Mouse (Mus musculus) ZHBTc4 (cell line): ENCODE measurements at regions not wholly inside any gene's neighbourhood (a gene's known extent, or its start where the extent isn't known, plus 50 kb on each side); places are given as distances from the start of the nearest gene placed in this dataset.

Experiments
- DNase-seq: peaks from one replicate; pipeline ENCODE4 v3.0.0-alpha.2; 2011; ENCODE audit warnings: low read depth, low spot score

- DNase-seq = no peak
Observed at GRCm38 (mm10) chr3:70097813-70098212, 90.4 kb downstream of the Otol1 start.

DNA sequence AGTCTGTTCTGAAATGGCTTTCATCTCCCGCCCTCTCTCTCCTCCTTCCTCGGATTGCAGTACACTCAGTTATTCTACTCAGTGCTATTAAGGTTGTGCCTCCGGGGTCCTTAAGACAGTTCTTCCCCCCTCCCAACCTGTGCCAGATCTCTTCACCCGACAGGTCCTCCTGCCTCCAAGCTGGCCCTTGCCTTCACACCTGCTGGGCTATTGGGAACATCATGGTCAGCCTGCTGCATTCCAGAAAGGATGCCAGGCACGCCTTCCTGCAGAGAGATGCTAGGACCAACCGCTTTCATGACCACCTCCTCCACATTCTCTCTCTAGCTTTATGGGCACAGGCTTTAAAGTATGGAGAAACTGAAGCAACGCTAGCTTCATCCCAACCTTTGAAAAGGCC lies 94.7 kb downstream of the Otol1 start:
- no peak for DNase-seq

- no peak for DNase-seq
Observed at GRCm38 (mm10) chr3:70102593-70103213, 95.3 kb downstream of the Otol1 start.

DNA sequence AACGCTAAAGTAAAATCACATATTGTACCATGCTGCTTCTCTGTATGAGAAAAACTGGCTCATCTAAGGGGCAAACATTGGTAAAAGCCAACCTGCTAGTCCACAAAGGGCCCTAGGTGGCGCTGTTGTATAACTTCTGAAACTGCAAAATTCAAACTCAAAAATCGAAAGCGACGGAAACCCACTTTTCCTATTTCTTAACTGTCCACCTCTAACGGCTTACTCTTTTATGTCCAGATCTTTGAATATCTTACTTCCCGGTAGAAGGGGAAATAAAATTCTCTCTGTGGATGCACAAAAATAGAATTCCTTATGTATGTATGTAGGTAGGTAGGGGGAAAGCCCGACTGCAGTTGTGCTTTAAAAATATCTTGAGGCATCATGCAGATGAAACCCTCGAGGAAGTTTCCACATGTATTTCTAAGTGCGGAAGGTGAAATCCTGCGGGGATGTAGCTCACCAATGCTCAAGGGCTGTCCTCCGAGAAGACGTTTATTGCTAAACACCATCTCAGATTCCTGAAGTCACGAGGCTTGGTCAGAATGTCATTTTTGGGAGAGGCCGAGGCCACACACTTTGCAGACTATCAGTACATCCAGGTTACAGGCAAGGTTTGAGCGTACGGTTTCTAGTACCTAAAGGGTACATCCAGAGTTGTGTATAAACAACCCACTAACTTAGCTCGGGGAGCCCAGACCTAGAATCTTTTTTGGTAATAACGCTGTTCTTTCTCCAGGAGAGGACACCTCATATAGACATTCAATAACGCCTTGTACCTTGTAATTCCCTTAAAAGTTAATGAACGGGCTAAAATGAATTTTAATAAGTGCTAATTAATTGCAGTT lies 96.8 kb downstream of the Otol1 start:
- DNase-seq = peak; percentile 68

GRCm38 (mm10) chr3:70104828-70105399 lies 97.5 kb downstream of the Otol1 start:
- peak; percentile 66 for DNase-seq

DNA sequence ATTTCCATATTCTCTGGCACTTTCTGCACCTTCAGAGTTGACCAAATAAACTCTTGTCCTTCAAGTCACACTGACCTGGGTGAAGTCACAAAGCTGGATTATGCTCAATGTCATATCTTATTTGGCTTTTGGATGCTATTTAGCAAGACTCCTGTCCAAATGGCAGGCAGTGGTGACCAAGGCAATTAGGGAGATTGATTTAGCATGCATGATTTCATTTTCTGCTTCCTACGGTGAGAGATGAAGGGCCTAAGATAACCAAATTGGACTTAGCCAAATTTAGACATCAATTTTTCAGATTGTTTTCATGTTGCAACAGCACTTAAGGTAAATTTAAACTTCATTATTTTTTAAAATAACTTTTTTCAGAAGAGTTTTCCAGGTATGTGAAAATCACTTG lies 98.1 kb downstream of the Otol1 start:
- no peak for DNase-seq

- DNase-seq = no peak
Observed at GRCm38 (mm10) chr3:70106141-70106540, 98.7 kb downstream of the Otol1 start.

DNA sequence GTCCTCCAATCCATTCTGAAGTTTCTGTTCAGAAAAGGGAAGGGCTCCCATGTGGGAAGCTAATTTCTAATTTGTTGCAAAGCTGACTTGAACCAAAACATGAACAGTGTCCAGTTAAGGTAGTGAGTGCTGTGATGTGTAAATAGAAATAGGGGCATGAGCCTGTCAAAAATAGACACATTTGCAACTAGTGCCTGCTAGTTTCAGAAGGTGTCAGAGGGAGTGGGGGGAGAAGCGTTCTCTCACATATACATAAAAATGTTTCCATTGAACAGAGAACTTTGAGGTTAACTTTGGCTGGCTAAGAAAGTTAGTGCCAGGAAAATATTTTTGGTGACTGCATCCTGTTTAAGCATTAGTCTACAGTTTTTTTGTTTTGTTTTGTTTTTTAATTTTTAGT lies 118.8 kb downstream of the Otol1 start:
- DNase-seq = no peak

- no peak for DNase-seq
Observed at GRCm38 (mm10) chr3:70130241-70131029, 123.0 kb downstream of the Otol1 start.

DNA sequence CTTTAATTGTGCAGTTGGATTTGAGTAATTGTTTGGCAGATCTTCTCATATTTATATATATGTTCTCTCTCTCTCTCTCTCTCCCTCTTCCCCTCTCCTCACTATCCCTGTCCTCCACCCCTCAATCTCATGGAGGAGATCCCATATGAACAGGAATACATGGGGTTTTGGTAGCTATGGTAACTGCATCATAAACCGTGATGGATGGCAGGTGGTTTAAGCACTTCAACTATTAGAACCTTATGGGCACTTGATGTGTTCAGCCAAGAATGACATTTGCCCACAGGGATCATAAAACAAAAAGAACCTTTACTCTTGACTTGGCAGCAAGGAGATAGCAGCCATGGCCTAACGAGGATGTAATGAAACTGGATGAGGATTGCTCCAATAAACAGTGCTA lies 127.5 kb downstream of the Otol1 start:
- DNase-seq = no peak

GRCm38 (mm10) chr3:70138488-70138887 lies 131.1 kb downstream of the Otol1 start:
- DNase-seq = no peak

- no peak for DNase-seq
Observed at GRCm38 (mm10) chr3:70138926-70139325, 131.5 kb downstream of the Otol1 start.

- no peak for DNase-seq
Observed at GRCm38 (mm10) chr3:70145728-70146127, 138.3 kb downstream of the Otol1 start.

DNA sequence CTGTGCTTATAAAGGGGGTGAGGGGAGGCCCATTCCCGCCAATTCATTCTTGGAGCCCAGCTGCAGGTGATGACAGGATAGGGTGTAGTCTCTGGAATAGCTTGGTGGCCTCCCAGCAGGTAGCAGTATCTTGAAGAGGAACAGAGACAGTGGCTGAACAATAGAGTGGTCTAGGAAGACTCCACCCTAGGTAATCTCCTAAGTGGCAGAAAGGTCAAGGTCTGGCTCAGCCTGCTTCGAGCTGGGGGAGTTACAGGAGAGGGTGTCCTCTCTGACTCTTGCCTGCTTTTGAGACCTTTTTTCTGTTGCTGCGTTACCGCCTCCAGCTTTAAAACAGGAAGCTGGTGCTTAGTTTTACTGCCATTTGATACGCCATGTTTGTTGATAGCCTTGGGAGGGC lies 143.7 kb downstream of the Otol1 start:
- peak; percentile 66 for DNase-seq

DNA sequence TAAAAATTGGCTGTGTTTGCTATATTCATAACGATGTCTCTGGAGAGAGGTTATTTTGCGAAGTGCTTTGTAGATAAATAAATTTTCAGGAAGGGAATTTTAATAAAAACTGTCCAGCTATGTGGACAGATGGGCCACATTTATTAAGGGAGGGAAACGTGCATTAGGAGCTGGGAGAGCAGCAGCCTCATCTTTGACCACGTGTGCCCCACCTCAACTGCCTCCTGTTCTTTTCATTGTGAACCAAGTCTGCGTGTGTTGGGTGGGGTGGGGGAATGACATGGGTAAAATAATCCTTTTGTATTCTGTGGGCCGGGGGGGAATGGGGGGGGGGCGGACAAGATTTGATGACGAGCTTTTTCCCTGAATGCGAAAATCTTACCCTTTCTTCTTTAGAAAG lies 152.6 kb downstream of the Otol1 start:
- DNase-seq = no peak

- DNase-seq = no peak
Observed at GRCm38 (mm10) chr3:70171667-70172066, 164.3 kb downstream of the Otol1 start.

GRCm38 (mm10) chr3:70176391-70176790 lies 169.0 kb downstream of the Otol1 start:
- no peak for DNase-seq

GRCm38 (mm10) chr3:70181611-70182010 lies 174.2 kb downstream of the Otol1 start:
- DNase-seq = no peak

DNA sequence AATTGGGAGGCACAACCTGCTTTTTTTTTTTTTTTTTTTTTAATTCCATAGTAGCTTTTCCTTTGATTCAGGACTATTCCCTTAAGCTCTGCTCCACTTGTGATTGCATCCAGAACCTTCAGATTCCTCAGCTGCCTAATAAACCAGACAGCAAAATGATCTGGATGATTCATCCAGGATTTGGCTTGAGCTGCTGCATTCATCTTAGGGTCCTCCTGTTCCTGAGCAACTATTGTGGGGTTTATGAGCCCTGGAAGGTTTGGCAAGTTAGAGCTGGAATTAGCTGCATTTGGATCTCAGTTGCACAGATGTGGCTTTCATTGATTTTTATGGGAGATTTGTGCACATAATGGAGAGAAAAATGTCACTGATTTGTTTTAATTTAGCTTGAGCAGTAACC lies 183.3 kb downstream of the Otol1 start:
- no peak for DNase-seq

- no peak for DNase-seq
Observed at GRCm38 (mm10) chr3:70196671-70197070, 189.3 kb downstream of the Otol1 start.

DNA sequence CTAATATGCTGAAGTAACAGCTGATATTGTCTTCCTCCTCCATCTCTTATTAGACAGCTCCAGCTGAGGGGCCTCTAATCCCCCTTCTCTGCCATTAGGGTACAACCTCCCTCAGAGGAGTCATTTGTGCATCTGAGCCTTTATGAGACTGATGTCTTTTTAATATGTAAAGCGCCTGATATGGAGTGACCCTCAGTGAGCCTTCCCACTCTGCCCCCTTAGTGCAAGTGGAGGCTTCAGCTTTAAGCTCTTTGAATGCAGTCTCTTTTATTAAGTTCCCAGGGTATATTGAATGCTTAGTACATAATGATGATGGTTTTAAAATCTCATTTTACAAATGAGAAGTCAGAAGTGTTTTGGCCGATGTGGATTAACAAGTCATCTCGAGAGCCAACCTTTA lies 191.5 kb downstream of the Otol1 start:
- DNase-seq = no peak

DNA sequence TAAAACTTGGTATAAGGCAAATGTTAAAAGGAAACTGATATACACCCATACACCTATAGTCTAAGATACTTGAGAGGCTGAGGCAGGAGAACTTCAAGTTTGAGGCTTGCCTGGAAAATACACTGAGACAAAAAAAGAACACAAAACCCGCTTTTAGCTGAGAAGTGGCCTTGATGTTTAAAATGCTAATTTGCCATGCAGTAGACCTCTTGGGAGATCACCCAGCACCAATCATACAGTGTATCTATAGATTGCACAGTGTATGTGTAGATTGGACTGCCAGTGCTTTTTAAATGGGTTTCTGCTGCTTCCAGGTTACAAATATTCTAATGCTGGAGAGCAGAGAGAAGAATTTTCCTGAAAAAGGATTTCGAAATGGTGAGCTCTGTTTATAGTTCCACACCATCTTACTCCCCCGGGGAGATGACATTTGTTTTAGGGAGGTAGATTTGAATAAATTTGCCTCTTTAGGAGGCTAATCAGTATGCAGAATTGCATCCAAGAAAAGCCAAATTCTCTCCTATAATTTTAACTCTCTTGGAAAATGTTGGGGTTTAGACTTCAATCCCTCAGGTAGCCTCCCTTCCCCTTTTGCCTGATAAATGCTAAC lies 194.0 kb downstream of the Otol1 start:
- DNase-seq = no peak
